15 mouse cellular contexts compared by ENCODE assay signal in genomic region chr5:69931476-69931875, GRCm38 (mm10).
"Had no signal": no experiment of that assay in that cellular context is flagged by ENCODE, and none has a peak within 500 bp of the region (broad histone marks: within the 10 kb centered on the region; RNA-seq: fewer than 3 reads in every experiment).

No protein-coding gene starts in this region.

- H3K4me3 ChIP-seq: left cerebral cortex, adult 2 months; limb, embryonic 12.5 days; liver, embryonic 15.5 days; stomach, embryonic 15.5 days had no signal

- DNase-seq: kidney, adult 9 months; kidney, postnatal 36 days; liver; lung, adult 2 months; lung, postnatal 36 days; midbrain, embryonic 14.5 days; right cerebral cortex, postnatal 14 days; thymus, adult 2 months; thymus, postnatal 25 days had no signal

- ATAC-seq: lung, postnatal 0 days had no signal

- H3K9me3 ChIP-seq: limb, embryonic 12.5 days; liver, embryonic 15.5 days; stomach, embryonic 15.5 days had no signal

- H3K27ac ChIP-seq: kidney, postnatal 0 days; left cerebral cortex, adult 2 months; limb, embryonic 12.5 days; liver, embryonic 15.5 days; stomach, embryonic 15.5 days had no signal

- H3K4me1 ChIP-seq: limb, embryonic 12.5 days; liver, embryonic 15.5 days; stomach, embryonic 15.5 days had no signal

- H3K9ac ChIP-seq: limb, embryonic 12.5 days; liver, embryonic 15.5 days; stomach, embryonic 15.5 days had no signal

- H3K4me2 ChIP-seq: limb, embryonic 12.5 days; liver, embryonic 15.5 days; stomach, embryonic 15.5 days had no signal

- H3K36me3 ChIP-seq: limb, embryonic 12.5 days; liver, embryonic 15.5 days; stomach, embryonic 15.5 days had no signal

- H3K27me3 ChIP-seq: limb, embryonic 12.5 days; liver, embryonic 15.5 days; stomach, embryonic 15.5 days had no signal
